ENCODE assay signal across 10 mouse cellular contexts in the genomic region with DNA sequence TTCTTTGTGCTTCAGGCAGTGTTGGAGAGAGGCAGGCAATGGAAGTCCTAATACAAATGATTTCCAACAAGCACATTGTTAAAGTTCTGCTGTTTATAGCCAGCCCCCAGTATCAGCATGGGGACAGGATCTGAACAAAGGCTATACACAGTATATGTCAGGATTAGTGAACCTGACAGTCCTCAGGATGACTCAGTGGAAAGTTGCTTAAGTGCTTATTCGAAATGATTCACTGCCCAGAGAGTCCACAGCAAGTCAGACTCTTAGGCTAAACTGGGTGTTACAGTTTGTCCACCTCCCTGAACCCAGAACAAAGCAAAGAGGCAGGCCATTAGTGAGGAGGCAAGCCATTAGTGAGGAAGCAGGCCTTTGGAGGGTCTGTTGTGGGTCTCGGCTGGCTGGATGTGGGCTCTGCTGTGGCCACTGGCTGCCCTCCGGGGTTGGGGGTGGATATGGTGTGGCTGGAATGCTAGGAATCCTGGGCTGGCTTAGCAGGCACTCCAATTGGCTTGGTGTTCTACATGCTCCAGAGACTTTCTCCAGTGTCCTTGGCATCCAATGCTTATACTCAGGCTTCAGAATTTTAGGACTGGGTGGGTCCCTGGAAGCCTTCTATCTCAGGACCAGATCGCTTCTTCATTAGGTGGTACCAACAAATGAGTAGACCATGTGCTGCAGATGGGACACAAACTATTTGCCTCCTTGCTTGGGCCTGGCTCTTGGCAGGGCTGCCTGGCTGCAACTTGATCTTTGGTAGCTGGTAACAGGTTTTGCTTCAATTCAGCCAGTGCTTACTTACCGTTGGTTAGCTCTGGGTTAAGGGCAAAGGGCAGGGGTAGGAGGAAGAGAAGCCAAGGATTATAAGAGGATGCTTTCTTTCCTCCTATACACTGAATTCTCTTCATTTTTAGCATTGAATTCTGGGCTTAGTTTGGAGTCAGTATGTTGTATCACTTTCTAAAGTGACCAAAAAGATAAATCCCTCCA. TPM values are rescaled to one million over a fixed set of nuclear protein-coding genes. Genes with fewer than 3 reads are reported as not detected.
A peak's percentile ranks its signal among the peaks of the same experiment; 100 is the strongest.
DNase-seq lines count a peak whose midpoint lies in the region; ATAC-seq and TF ChIP-seq lines count a peak whose summit lies in the region.
"Had no signal": no experiment of that assay in that cellular context is flagged by ENCODE, and none has a peak within 500 bp of the region (broad histone marks: within the 10 kb centered on the region; RNA-seq: fewer than 3 reads in every experiment).

No protein-coding gene starts in this region.

- H3K4me1 ChIP-seq in heart, postnatal 0 days (ENCODE audit: control insufficient read depth, insufficient read depth): no peaks in the 10 kb centered on the region
- no peaks in the 10 kb centered on the region for H3K4me1 ChIP-seq in embryonic facial prominence, embryonic 14.5 days (ENCODE audit: control insufficient read depth, insufficient read depth, low read length)
- no peaks in the 10 kb centered on the region for H3K4me1 ChIP-seq in kidney, embryonic 16.5 days (ENCODE audit: insufficient read depth, low read length)
- H3K4me1 ChIP-seq: limb, embryonic 15.5 days had no signal

- no peak overlapping the region for H3K4me2 ChIP-seq in heart, postnatal 0 days (ENCODE audit: low read depth, low read length)
- no peak overlapping the region for H3K4me2 ChIP-seq in embryonic facial prominence, embryonic 14.5 days (ENCODE audit: low read depth, low read length)
- H3K4me2 ChIP-seq in kidney, embryonic 16.5 days (replicated peaks; ENCODE audit: low read depth, low read length): no peak overlapping the region
- H3K4me2 ChIP-seq: limb, embryonic 15.5 days had no signal

- peak; percentile 14 for DNase-seq in heart, postnatal 0 days (ENCODE audit: low spot score)
- no peak for DNase-seq in heart, postnatal 25 days (ENCODE audit: low spot score)
- DNase-seq in embryonic facial prominence, embryonic 14.5 days (ENCODE audit: low spot score): peak; percentile 31
- DNase-seq in retina, embryonic 14.5 days (ENCODE audit: low spot score): peak; percentile 10
- no peak for DNase-seq in left cerebral cortex, postnatal 36 days (ENCODE audit: low spot score in 2 of 2)
- DNase-seq in testis, postnatal 10 days (ENCODE audit: low spot score): no peak
- DNase-seq in left cerebral cortex, adult 9 months (ENCODE audit: low spot score in 2 of 2): no peak

- H3K36me3 ChIP-seq in heart, postnatal 0 days (replicated peaks; ENCODE audit: control insufficient read depth, insufficient read depth, low read length): no peaks in the 10 kb centered on the region
- no peaks in the 10 kb centered on the region for H3K36me3 ChIP-seq in embryonic facial prominence, embryonic 14.5 days (ENCODE audit: control insufficient read depth, insufficient read depth, low read length)
- no peaks in the 10 kb centered on the region for H3K36me3 ChIP-seq in kidney, embryonic 16.5 days (ENCODE audit: insufficient read depth, low read length)
- H3K36me3 ChIP-seq: limb, embryonic 15.5 days had no signal

- intact Hi-C loops in heart, postnatal 25 days (cut with DNase I): no loop called here
- intact Hi-C loops in left cerebral cortex, postnatal 36 days (cut with DNase I): no loop called here

- ATAC-seq in heart, postnatal 0 days (ENCODE audit: insufficient read depth, low read depth): peak; percentile 51; the same call in 1 of the 2 replicates
- ATAC-seq in embryonic facial prominence, embryonic 14.5 days (ENCODE audit: low read depth): peak; percentile 50; the same call in 1 of the 2 replicates
- ATAC-seq in kidney, embryonic 16.5 days (ENCODE audit: low FRiP score, low TSS enrichment): peak; percentile 92

- H3K27me3 ChIP-seq in heart, postnatal 0 days (ENCODE audit: control insufficient read depth, insufficient read depth, low read length): no peaks in the 10 kb centered on the region
- peaks cover 21% of the 10 kb centered on the region for H3K27me3 ChIP-seq in embryonic facial prominence, embryonic 14.5 days (replicated peaks; ENCODE audit: control insufficient read depth, insufficient read depth, low read length)
- H3K27me3 ChIP-seq in kidney, embryonic 16.5 days (ENCODE audit: insufficient read depth, low read length): peaks cover 27% of the 10 kb centered on the region; the same call in 1 of the 2 replicates

- TF ChIP-seq EP300 in heart, postnatal 0 days (IDR thresholded peaks at IDR 0.05; ENCODE audit: low read depth): no peak

- H3K9ac ChIP-seq in heart, postnatal 0 days (replicated peaks; ENCODE audit: low read depth, low read length): no peak overlapping the region
- no peak overlapping the region for H3K9ac ChIP-seq in embryonic facial prominence, embryonic 14.5 days (ENCODE audit: low read depth, low read length)
- no peak overlapping the region for H3K9ac ChIP-seq in kidney, embryonic 16.5 days (replicated peaks; ENCODE audit: low read length)
- H3K9ac ChIP-seq: limb, embryonic 15.5 days had no signal

- no peak overlapping the region for H3K4me3 ChIP-seq in heart, postnatal 0 days (ENCODE audit: low read depth, low read length)
- no peak overlapping the region for H3K4me3 ChIP-seq in embryonic facial prominence, embryonic 14.5 days (ENCODE audit: low read depth, low read length)
- H3K4me3 ChIP-seq in kidney, embryonic 16.5 days (ENCODE audit: low read length): no peak overlapping the region
- H3K4me3 ChIP-seq: erythroblast, embryonic 14.5 days; limb, embryonic 15.5 days had no signal

- no peak for TF ChIP-seq CTCF in heart, postnatal 0 days (IDR thresholded peaks at IDR 0.05; ENCODE audit: low read depth)

- no peak overlapping the region for H3K27ac ChIP-seq in heart, postnatal 0 days (ENCODE audit: low read depth)
- H3K27ac ChIP-seq in embryonic facial prominence, embryonic 14.5 days (replicated peaks; ENCODE audit: low read depth, low read length): no peak overlapping the region
- H3K27ac ChIP-seq in kidney, embryonic 16.5 days (ENCODE audit: low read length): peak overlapping the region; percentile 34; the same call in 1 of the 2 replicates
- H3K27ac ChIP-seq: limb, embryonic 15.5 days had no signal

- WGBS in heart, postnatal 0 days: 32% methylated on average over 5 of the region's 5 CpGs
- WGBS in embryonic facial prominence, embryonic 14.5 days: 52% methylated on average over 3 of the region's 5 CpGs
- WGBS in kidney, embryonic 16.5 days: 50% methylated on average over 5 of the region's 5 CpGs

- H3K9me3 ChIP-seq in heart, postnatal 0 days (replicated peaks; ENCODE audit: control insufficient read depth, low read length): no peaks in the 10 kb centered on the region
- H3K9me3 ChIP-seq in embryonic facial prominence, embryonic 14.5 days (ENCODE audit: control insufficient read depth, low read length): no peaks in the 10 kb centered on the region
- H3K9me3 ChIP-seq in kidney, embryonic 16.5 days (ENCODE audit: low read length): no peaks in the 10 kb centered on the region
- H3K9me3 ChIP-seq: limb, embryonic 15.5 days had no signal

RNA-seq across cellular contexts. Expression of a gene that starts 49.3 kb away (rescaled TPM):
- total RNA-seq in heart, postnatal 0 days (2014; rRNA removed; ENCODE audit: low replicate concordance): 0.70 and 1.2 TPM in 2 replicates
- polyA plus RNA-seq in heart, postnatal 0 days (2015; fragmentation: Nextera tagmentation; extraction: Ambion mirVana): 0.89 and 1.1 TPM in 2 replicates
- 1 to 10 TPM; 1.6 to 3.6 TPM for total RNA-seq in heart, postnatal 25 days (2021)
- polyA plus RNA-seq in embryonic facial prominence, embryonic 14.5 days (2014; fragmentation: Nextera tagmentation; extraction: Ambion mirVana): 26.0 and 29.7 TPM in 2 replicates
- polyA plus RNA-seq in kidney, embryonic 16.5 days (2015; fragmentation: Nextera tagmentation; extraction: Ambion mirVana): 2.1 and 2.2 TPM in 2 replicates
- 10 to 100 TPM; 14.3 to 15.7 TPM for total RNA-seq in left cerebral cortex, postnatal 36 days (2021)
- polyA plus RNA-seq: erythroblast, embryonic 14.5 days had no signal

Comparison
In these comparisons a context has a peak if more than half of its experiments do, and no peak if none do; other contexts are left out.
1. DNase-seq: peak in heart, postnatal 0 days (single experiment), embryonic facial prominence, embryonic 14.5 days (single experiment) and retina, embryonic 14.5 days (single experiment); none in heart, postnatal 25 days (single experiment), left cerebral cortex, postnatal 36 days (0 of 2), testis, postnatal 10 days (single experiment) and left cerebral cortex, adult 9 months (0 of 2).
2. Peak in every context shown above with its lines, with median percentiles within 50 percentile points of each other: ATAC-seq.